Mouse (Mus musculus): ENCODE data around the gene Dnah14.

GRCm38 (mm10) chr1:181828365-181828764 is 252.0 kb downstream of the Dnah14 start:
- TF ChIP-seq EP300 (optimal IDR thresholded peaks at IDR 0.05), result no peak
- peak; percentile 51 for TF ChIP-seq CTCF (IDR thresholded peaks at IDR 0.05; ENCODE audit: low read depth)

Data from stomach, postnatal 0 days (tissue).